Mouse (Mus musculus) ovary, adult 18-20 months (tissue): ENCODE data around the gene Gpatch3.

Experiments
- DNase-seq: peaks from one replicate; pipeline ENCODE4 v3.0.0; 2022; ENCODE audit warnings: low spot score, mixed read lengths

Gpatch3 gene

GRCm38 (mm10) chr4:133574070-133574842, at the start of gene Gpatch3:
Gene Gpatch3, plus strand, starts transcription at chr4:133574745.
- DNase-seq: peak; percentile 85

DNA sequence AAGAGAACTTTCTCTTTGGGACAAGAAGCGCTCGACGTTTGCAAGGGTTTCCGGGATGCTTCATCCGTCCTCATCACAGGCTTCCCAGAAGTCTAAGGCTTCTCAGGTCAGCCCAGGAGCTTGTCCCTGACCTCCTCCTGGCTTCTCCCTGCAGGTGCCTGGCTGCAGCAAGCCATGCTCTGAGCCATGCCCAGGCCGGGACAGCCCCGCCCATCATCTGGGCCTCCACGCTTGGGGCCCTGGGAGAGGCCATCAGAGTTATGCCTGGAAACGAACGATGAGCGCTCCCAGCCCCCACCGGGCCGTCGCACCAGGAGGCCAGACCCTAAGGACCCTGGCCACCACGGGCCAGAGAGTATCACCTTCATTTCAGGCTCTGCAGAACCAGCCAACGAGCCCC, 46.8 kb upstream of the Gpatch3 start:
- DNase-seq: no peak

DNA sequence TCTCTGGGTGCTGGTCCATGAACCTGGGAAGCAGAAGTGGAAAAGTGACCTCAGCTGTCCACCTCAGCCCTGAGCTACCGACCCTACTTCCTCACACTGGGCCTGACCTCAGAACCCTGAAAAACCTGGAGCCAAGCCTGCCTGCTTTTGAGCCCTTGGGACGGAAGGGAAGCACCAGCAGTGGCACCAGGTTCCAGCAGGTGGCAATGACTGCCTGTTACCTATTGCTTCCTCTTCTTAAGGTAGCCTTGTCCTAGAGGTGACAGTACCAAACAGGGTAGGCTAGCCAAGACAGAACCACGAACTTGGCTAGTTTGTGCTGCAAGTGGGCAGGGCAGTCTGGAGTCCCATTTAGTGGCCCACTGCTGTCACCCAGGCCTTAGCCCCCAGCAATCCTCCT, 41.8 kb upstream of the Gpatch3 start:
- no peak for DNase-seq

DNA sequence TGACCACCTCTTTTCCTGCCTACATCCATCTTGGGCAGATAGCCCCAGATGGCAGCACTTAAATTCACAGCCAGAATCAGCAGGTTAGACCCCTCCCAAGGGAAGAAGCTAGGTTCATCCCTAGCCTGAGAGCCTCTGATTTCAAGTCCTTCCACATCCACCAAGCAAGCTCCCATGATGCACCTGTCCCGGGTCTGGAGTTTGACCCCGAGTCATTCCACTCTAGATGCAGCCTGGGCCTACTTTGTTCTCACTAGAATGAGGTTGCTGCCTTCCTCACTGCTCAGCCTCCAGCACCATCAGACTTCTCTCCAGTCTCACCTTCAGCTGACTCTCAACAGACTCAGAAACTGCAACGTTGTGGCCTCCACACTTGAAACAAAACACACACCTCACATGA, 38.5 kb upstream of the Gpatch3 start:
- DNase-seq: no peak

DNA sequence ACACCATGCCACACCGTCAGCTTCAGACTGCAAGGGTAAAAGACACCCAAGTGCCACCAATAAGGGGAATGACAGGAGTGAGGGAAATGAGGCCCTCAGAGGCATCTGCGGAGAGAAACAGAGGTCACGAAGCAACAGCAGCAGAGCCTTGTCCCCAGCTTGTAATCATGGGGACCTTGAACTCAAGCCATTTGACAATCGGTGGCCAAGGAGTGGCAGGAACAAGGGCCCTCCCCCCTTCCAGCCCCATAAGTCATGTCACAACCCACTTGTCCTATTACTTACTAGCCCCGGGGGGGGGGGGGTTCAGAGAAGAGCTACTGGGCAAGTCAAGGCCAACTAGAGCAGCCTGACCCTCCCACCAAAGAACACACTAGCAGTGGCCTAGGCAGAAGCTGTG, 37.9 kb upstream of the Gpatch3 start:
- no peak for DNase-seq

GRCm38 (mm10) chr4:133545272-133546231, 29.0 kb upstream of the Gpatch3 start, which contains the start of gene Nudc:
Gene Nudc, minus strand, starts transcription at chr4:133545996.
- DNase-seq: peak; percentile 93

DNA sequence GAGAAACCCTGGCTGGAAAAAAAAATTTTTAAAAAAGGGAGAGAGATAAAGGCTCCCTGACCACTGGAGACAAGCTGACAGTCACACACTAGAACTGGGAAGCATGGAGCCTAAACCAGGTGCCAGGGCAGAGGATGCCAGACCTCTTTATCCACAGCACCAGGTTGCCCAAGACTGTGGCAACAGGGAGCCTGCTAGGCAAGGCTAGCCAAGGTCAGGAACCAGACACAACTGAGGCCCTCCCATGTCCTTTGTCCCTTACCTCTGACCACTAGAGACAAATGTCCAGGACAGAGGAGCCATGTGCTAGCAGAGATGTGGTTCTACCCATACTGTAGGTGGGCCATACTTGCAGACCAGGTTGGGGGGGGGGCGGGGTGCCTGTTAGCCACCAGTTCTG, 22.5 kb upstream of the Gpatch3 start:
- no peak for DNase-seq

- DNase-seq: peak; percentile 75
These were observed 21.6 kb upstream of the Gpatch3 start, which contains the start of gene Nr0b2 for GRCm38 (mm10) chr4:133552768-133553447. Gene Nr0b2, plus strand, starts transcription at chr4:133553376.

DNA sequence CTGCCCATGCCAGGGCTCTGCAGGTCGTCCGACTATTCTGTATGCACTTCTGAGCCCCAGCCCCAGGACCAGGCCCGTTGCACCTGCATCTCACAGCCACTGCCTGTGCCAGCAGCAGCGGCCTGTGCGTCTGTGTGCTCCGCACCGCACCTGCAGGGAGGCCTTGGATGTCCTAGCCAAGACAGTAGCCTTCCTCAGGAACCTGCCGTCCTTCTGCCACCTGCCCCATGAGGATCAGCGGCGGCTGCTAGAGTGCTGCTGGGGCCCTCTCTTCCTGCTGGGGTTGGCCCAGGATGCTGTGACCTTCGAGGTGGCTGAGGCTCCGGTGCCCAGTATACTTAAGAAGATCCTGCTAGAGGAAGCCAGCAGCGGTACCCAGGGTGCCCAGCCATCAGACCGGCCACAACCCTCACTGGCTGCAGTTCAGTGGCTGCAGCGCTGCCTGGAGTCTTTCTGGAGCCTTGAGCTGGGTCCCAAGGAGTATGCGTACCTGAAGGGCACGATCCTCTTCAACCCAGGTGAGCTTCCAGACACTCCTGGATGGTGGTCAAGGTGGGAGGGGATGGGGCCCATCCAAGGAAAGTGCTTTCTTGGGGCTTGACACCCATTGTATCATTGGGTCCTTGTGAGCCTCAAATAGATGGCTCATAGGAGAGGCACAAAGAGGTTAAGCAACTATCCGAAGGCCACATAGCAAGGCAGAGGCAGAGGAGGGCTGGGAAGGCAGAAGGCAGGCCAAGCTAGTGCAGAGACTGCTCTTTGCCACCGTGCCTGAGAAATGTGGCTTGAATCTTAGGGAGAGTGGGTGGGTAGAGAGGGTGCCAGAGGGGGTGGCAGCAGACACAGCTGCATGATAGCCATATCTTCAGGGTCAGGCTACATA, 20.9 kb upstream of the Gpatch3 start:
- peak; percentile 16 for DNase-seq

GRCm38 (mm10) chr4:133557041-133557717, 17.4 kb upstream of the Gpatch3 start:
- DNase-seq: no peak

- no peak for DNase-seq
These were observed 14.7 kb upstream of the Gpatch3 start for GRCm38 (mm10) chr4:133559846-133560245.

GRCm38 (mm10) chr4:133561622-133562021, 12.9 kb upstream of the Gpatch3 start:
- DNase-seq: no peak

DNA sequence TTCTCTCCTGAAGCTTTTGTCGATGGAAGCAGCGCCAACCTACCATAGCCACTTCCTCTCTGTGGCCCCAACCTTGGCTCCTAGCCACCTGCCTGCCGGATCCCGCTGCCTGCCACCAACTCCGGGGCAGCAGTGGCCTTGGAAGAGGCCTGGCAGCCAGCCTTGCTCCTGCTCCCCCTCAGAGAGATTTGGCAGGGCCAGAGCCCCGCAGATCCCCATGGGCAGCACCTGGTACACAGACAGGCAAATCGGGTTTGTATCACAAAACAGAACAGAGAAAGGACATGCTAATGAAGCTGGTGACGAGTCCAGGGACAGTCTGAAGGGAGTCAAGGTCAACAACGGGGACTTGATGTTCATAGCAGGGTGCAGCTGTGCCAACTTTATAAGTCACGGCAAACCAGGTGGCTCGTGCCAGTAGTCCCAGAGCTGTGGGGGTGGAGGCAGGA, 11.4 kb upstream of the Gpatch3 start:
- DNase-seq: peak; percentile 77

GRCm38 (mm10) chr4:133567251-133567650, 7.3 kb upstream of the Gpatch3 start:
- DNase-seq: no peak

DNA sequence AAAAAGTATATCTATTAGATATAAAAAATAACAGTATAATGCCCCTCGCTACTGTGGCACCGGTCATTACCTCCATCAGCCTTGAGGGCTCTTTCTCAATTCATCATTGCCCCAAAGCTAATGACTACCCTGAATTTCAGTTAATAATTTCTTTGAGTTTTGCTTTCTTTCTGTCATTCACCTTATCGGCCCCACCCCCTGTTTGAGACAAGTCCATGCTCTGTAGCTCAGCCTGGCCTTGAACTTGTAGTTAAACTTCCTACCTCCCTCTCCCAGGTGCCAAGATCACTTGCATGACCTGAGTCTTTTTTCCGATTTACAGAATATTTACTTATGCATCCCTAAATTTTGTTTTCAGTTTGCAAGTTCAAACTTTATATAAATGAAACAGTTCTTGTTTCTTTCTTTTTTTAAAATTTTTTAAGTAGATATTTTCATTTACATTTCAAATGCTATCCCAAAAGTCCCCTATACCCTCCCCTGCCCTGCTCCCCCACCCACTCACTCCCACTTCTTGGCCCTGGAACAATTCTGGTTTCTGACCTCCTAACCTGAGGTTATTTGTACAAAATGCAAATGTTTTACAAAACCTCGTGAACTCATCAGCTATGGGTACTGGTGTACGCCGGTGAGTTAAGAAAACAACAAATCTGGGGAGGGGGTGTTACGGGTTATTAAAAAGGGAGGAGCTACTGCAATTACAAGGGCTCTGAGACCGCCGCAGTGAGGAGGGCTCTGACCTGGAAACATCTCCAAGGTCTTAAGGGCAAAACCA, 5.1 kb upstream of the Gpatch3 start:
- DNase-seq: no peak

DNA sequence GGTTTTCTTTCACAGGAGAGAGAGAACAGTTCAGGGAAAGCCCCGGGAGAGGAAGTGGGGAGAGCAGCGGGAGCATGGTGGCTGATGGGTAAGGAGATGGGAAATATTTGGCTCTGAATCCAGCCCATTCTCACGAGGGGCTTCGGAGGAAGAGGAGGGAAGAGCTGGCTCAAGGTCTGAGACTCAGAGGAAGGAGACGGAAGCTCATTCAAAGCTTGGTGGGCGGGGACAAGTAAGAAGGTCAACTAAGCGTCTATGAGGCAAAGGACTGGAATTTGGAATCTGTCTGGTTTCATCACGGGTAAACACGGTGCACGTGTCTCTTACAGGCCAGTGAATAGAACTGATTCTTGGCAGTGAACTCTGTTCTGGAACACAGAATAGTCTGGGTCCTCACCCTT, 4.5 kb upstream of the Gpatch3 start:
- DNase-seq: peak; percentile 44

DNA sequence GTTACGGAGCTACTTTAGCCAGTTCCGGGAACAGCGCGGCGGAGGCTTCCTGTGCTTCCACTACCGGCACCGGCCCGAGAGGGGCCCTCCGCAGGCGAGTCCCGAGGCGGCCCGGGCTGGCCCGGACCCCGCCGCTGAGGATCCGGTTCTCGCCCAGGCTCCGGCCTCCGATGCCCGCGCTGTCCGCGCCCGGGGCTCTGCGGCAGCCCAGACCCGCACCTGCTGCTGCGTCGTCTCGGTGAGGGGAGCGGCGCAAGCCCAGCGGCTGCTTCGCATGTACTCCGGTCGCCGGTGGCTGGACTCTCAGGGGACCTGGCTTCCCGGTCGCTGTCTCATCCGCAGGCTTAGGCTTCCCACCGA, 278 bp downstream of the Gpatch3 start:
- DNase-seq: no peak

- DNase-seq: no peak
These were observed 3.4 kb downstream of the Gpatch3 start for GRCm38 (mm10) chr4:133577983-133578382.

DNA sequence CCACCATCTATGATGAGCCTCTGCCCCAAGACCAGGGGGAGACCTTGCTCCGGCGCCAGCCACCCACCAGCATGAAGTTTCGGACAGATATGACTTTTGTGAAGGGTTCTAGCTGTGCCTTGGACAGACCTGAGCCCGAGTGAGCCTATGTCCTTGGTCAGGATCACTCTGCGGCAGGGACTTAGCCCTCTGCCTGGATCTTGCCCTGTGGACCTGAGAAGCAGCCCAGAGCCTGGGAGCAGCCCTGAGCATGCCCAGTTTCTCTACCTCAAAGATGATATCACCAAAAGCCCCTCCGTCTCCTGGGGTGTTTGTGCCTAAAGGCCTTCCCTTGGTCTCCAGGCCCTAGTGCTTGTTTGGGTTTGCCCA, 9.1 kb downstream of the Gpatch3 start:
- no peak for DNase-seq
